Mouse (Mus musculus) MEL (cell line): ENCODE data around the gene Nmnat3. TPM values are rescaled to one million over a fixed set of nuclear protein-coding genes. Genes with fewer than 3 reads are reported as not detected.

ENCODE experiments used
- DNase-seq: peaks from one replicate; pipeline ENCODE4 v3.0.0; 2011; ENCODE audit warnings: low read depth, low spot score
- H3K27ac ChIP-seq: 2 replicates; pipeline ENCODE4 v1.5.1; 2012; ENCODE audit warnings: low read depth, mild to moderate bottlenecking, control low read depth, low read length, moderate library complexity; ENCODE audit not compliant: control insufficient read depth
- H3K27me3 ChIP-seq, 2 experiments: fragments of 150-350 bp in 1 of 2; sonication (generic) in 1 of 2; 2 replicates each; pipeline ENCODE4 v1.6.1; 2012; ENCODE audit warnings: low read length in 2 of 2, mild to moderate bottlenecking in 2 of 2, improper control_type of control experiment in 1 of 2, moderate library complexity in 1 of 2; ENCODE audit not compliant: insufficient read depth in 2 of 2, control insufficient read depth in 1 of 2
- H3K36me3 ChIP-seq, 2 experiments: 2 replicates each; pipeline ENCODE4 v1.6.1; 2012 to 2014; ENCODE audit warnings: low read length in 2 of 2, improper control_type of control experiment in 1 of 2, inconsistent platforms in 1 of 2, mild to moderate bottlenecking in 1 of 2; ENCODE audit not compliant: insufficient read depth in 2 of 2, control insufficient read depth in 1 of 2
- H3K4me1 ChIP-seq, 2 experiments: fragments of 150-350 bp in 1 of 2; sonication (generic) in 1 of 2; 2 replicates each; pipeline ENCODE4 v1.6.1; 2012; ENCODE audit warnings: low read length in 2 of 2, improper control_type of control experiment in 1 of 2, mild to moderate bottlenecking in 1 of 2; ENCODE audit not compliant: insufficient read depth in 2 of 2, control insufficient read depth in 1 of 2
- H3K4me3 ChIP-seq, 2 experiments: fragments of 150-350 bp in 1 of 2; sonication (generic) in 1 of 2; 2 replicates each; pipeline ENCODE4 v1.5.1; 2012; ENCODE audit warnings: low read depth in 2 of 2, low read length in 2 of 2, mild to moderate bottlenecking in 2 of 2, moderate library complexity in 2 of 2, control low read depth in 1 of 2, improper control_type of control experiment in 1 of 2; ENCODE audit not compliant: control insufficient read depth in 1 of 2, insufficient read depth in 1 of 2
- H3K79me2 ChIP-seq: 2 replicates; pipeline ENCODE4 v1.6.1; 2012; ENCODE audit warnings: mild to moderate bottlenecking, low read length, moderate library complexity; ENCODE audit not compliant: control insufficient read depth, poor library complexity, insufficient read depth
- H3K9ac ChIP-seq: 2 replicates; pipeline ENCODE4 v1.6.1; 2012; ENCODE audit warnings: low read depth, mild to moderate bottlenecking, control low read depth, low read length, moderate library complexity; ENCODE audit not compliant: control insufficient read depth, poor library complexity, severe bottlenecking
- H3K9me3 ChIP-seq: fragments of 150-350 bp; sonication (generic); replicated peaks from 2 replicates; pipeline ENCODE4 v1.6.1; 2012; ENCODE audit warnings: mild to moderate bottlenecking, low read length, improper control_type of control experiment, moderate library complexity; ENCODE audit not compliant: insufficient read depth
- BHLHE40 ChIP-seq: IDR thresholded peaks from 2 replicates; pipeline ENCODE4 v1.6.1; 2012; ENCODE audit warnings: low read depth, mild to moderate bottlenecking, inconsistent platforms, low read length, improper control_type of control experiment, borderline replicate concordance
- CHD1 ChIP-seq: IDR thresholded peaks from 2 replicates; pipeline ENCODE4 v1.6.1; 2012; ENCODE audit warnings: low read depth, mild to moderate bottlenecking, inconsistent platforms, low read length, improper control_type of control experiment
- ELF1 ChIP-seq: IDR thresholded peaks from 2 replicates; pipeline ENCODE4 v1.6.1; 2014; ENCODE audit warnings: low read depth, mild to moderate bottlenecking, inconsistent platforms, low read length, improper control_type of control experiment, moderate library complexity
- ETS1 ChIP-seq: IDR thresholded peaks from 2 replicates; pipeline ENCODE4 v1.6.1; 2012; ENCODE audit warnings: low read depth, mild to moderate bottlenecking, inconsistent platforms, low read length, improper control_type of control experiment, moderate library complexity
- HCFC1 ChIP-seq: IDR thresholded peaks from 2 replicates; pipeline ENCODE4 v1.6.1; 2012; ENCODE audit warnings: low read depth, mild to moderate bottlenecking, inconsistent platforms, low read length, improper control_type of control experiment, moderate library complexity
- JUND ChIP-seq: IDR thresholded peaks from 2 replicates; pipeline ENCODE4 v1.6.1; 2011; ENCODE audit warnings: low read depth, mild to moderate bottlenecking, improper control_type of control experiment, low read length
- MAX ChIP-seq: IDR thresholded peaks from 2 replicates; pipeline ENCODE4 v1.6.1; 2011; ENCODE audit warnings: low read length, improper control_type of control experiment
- MXI1 ChIP-seq: IDR thresholded peaks from 2 replicates; pipeline ENCODE4 v1.6.1; 2011; ENCODE audit warnings: mild to moderate bottlenecking, low read depth, low read length, improper control_type of control experiment
- MYB ChIP-seq: IDR thresholded peaks from 2 replicates; pipeline ENCODE4 v1.6.1; 2011; ENCODE audit warnings: mild to moderate bottlenecking, low read depth, low read length, improper control_type of control experiment
- NELFE ChIP-seq: IDR thresholded peaks from 2 replicates; pipeline ENCODE4 v1.6.1; 2011; ENCODE audit warnings: low read depth, low read length, improper control_type of control experiment
- NRF1 ChIP-seq: IDR thresholded peaks from 2 replicates; pipeline ENCODE4 v1.6.1; 2014; ENCODE audit warnings: low read depth, mild to moderate bottlenecking, inconsistent platforms, low read length, improper control_type of control experiment, moderate library complexity; ENCODE audit not compliant: poor library complexity, insufficient read depth, severe bottlenecking
- POLR2AphosphoS2 ChIP-seq: IDR thresholded peaks from 2 replicates; pipeline ENCODE4 v1.6.1; 2011; ENCODE audit warnings: low read length, improper control_type of control experiment
- TAL1 ChIP-seq: IDR thresholded peaks from 2 replicates; pipeline ENCODE4 v1.6.1; 2012; ENCODE audit warnings: mild to moderate bottlenecking, inconsistent platforms, low read length, moderate library complexity, mixed read lengths
- USF1 ChIP-seq: IDR thresholded peaks from 2 replicates; pipeline ENCODE4 v1.6.1; 2014; ENCODE audit warnings: low read depth, mild to moderate bottlenecking, inconsistent platforms, low read length, improper control_type of control experiment, moderate library complexity
- USF2 ChIP-seq, 2 experiments: IDR thresholded peaks; 2 replicates each; pipeline ENCODE4 v1.6.1; 2011 to 2012; ENCODE audit warnings: improper control_type of control experiment in 2 of 2, low read length in 2 of 2, borderline replicate concordance in 1 of 2, inconsistent platforms in 1 of 2, low read depth in 1 of 2, mild to moderate bottlenecking in 1 of 2; ENCODE audit not compliant: insufficient read depth in 1 of 2
- ZC3H11A ChIP-seq: IDR thresholded peaks from 2 replicates; pipeline ENCODE4 v1.6.1; 2012; ENCODE audit warnings: low read depth, mild to moderate bottlenecking, inconsistent platforms, low read length, improper control_type of control experiment
- ZKSCAN1 ChIP-seq: IDR thresholded peaks from 2 replicates; pipeline ENCODE4 v1.6.1; 2012; ENCODE audit warnings: low read depth, mild to moderate bottlenecking, inconsistent platforms, low read length, improper control_type of control experiment, moderate library complexity
- polyA plus RNA-seq, 2 experiments: library from polyadenylated mRNA; stranded (reverse) in 1 of 2; unstranded in 1 of 2; fragments of >175 nt in 1 of 2; fragments of >200 nt in 1 of 2; gene quantifications; 2 replicates each; pipeline versions ENCODE4 v1.2.1 to v1.2.4; 2012; ENCODE audit warnings: low replicate concordance in 2 of 2, low read depth in 1 of 2; ENCODE audit not compliant: insufficient read length in 2 of 2, insufficient read depth in 1 of 2, missing spikeins in 1 of 2
- total RNA-seq: library from RNA; depleted of rRNA; stranded (reverse); fragments of 300-350 nt; gene quantifications from 2 replicates; pipeline ENCODE4 v1.2.3, GENCODE M21; 2012

The Nmnat3 gene
- total and polyA plus RNA-seq, 3 experiments = 14.4 to 15.2 TPM; not detected in 1

GRCm38 (mm10) chr9:98433021-98433420, 145.8 kb downstream of the Nmnat3 start:
- H3K27ac ChIP-seq = no peak overlapping the region
- TF ChIP-seq ZKSCAN1 (no peak), POLR2AphosphoS2 (no peak), NELFE (no peak), MYB (no peak), TAL1 (no peak), CHD1 (no peak), BHLHE40 (no peak), USF2 (IDR thresholded peaks at IDR 0.05; ENCODE audit: borderline replicate concordance in 1 of 2, insufficient read depth in 1 of 2, low read depth in 1 of 2, low read length in 2 of 2) (no peak)
- no peaks in the 10 kb centered on the region for H3K36me3 ChIP-seq
- H3K4me1 ChIP-seq = no peaks in the 10 kb centered on the region
- no peaks in the 10 kb centered on the region for H3K79me2 ChIP-seq
- no peak overlapping the region for H3K4me3 ChIP-seq
- no peaks in the 10 kb centered on the region for H3K9me3 ChIP-seq
- DNase-seq = no peak
- H3K27me3 ChIP-seq = no peaks in the 10 kb centered on the region
- H3K9ac ChIP-seq = no peak overlapping the region

DNA sequence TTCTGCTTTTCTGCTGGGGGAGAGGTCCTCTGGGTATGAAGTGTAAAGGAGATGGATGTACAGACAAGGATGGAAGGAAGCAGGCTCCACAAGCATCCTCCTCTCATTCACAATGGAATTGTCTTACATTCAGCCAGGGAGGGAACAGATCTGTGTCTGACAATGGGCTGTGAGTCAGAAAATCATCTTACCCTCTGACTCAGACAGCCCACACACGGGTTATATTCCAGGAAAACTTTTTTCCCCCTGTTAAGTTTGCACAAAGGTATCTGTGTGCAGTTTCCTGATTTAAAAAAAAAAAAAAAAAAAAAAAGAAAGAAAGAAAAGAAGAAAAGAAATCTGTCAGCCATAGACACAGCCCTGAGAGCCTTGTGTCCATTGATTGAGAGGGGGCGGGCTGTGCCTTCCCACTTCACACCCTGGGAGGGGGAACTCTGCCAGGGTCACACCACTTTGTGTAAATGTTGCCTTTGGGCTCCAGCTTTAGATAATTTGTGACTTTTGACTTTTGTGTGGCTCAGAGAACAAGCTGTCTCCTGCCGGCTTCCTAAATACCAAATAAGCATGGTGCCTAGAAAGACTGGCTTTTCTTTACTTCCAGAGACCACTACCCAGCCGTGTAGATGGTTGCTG, 146.8 kb downstream of the Nmnat3 start:
- no peak overlapping the region for H3K9ac ChIP-seq
- no peaks in the 10 kb centered on the region for H3K36me3 ChIP-seq
- DNase-seq = no peak
- TF ChIP-seq MYB (no peak), ETS1 (no peak), POLR2AphosphoS2 (no peak), MXI1 (no peak), HCFC1 (no peak), NRF1 (no peak), USF1 (no peak), ZC3H11A (no peak), ELF1 (no peak), MAX (no peak), JUND (no peak), BHLHE40 (no peak)
- H3K79me2 ChIP-seq = no peaks in the 10 kb centered on the region
- no peaks in the 10 kb centered on the region for H3K9me3 ChIP-seq
- H3K4me1 ChIP-seq = no peaks in the 10 kb centered on the region
- H3K27me3 ChIP-seq = no peaks in the 10 kb centered on the region
- no peak overlapping the region for H3K4me3 ChIP-seq
- no peak overlapping the region for H3K27ac ChIP-seq
